Mouse (Mus musculus) E14TG2a.4 (cell line): ENCODE results near the gene Agrn.

Experiments
- H3K27me3 ChIP-seq: 2 replicates; pipeline ENCODE4 v1.6.1; 2014; ENCODE audit warnings: low read length, control low read depth; ENCODE audit not compliant: insufficient read depth
- H3K36me3 ChIP-seq: 2 replicates; pipeline ENCODE4 v1.6.1; 2014; ENCODE audit warnings: low read length, control low read depth; ENCODE audit not compliant: insufficient read depth
- H3K4me1 ChIP-seq: replicated peaks from 2 replicates; pipeline ENCODE4 v1.6.1; 2014; ENCODE audit warnings: low read depth, low read length, control low read depth
- H3K4me3 ChIP-seq: replicated peaks from 2 replicates; pipeline ENCODE4 v1.5.1; 2014; ENCODE audit warnings: mild to moderate bottlenecking, low read length
- H3K9me3 ChIP-seq: 2 replicates; pipeline ENCODE4 v1.6.1; 2014; ENCODE audit warnings: low read length, control low read depth
- CTCF ChIP-seq: conservative IDR thresholded peaks from 2 replicates; pipeline ENCODE4 v1.5.1; 2014; ENCODE audit warnings: low read length
- NANOG ChIP-seq: IDR thresholded peaks from 2 replicates; pipeline ENCODE4 v1.6.1; 2014; ENCODE audit warnings: borderline replicate concordance, low read length, mixed read lengths
- POU5F1 ChIP-seq: IDR thresholded peaks from 2 replicates; pipeline ENCODE4 v1.6.1; 2014; ENCODE audit warnings: low read length, borderline replicate concordance

Agrn gene

DNA sequence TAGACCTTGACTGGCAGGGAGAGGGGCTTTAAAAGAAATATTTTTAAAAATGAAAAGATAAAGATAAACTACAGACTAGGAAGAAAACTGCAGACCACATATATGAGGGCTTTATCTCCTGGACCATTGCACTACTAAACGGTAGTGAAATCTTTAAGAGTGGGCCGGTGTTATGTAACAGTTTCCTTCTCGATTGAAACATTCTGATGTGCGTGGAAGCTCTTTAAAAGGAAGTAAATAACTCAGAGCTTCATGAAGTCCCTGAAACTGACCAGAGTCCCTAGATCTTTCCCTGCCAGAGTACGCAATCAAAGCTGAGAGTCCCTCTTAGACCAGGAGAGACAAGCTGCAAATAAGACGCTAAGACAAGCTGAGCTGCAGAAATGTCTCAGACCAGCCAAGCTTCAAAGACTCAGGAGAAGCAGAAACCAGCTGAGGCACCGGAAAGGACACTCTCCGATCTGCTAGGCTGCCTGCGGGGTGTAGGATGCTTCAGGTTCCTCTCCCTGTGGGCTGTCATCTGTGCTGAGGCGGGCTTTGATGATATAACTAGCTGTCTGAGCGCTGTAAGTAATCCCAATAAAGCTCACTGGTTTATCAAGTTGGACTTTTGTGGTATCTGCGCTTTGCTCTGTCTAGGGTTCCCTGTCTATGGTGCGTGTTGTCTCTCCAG lies 12.8 kb upstream of the Agrn start:
- H3K4me1 ChIP-seq = peaks cover 7% of the 10 kb centered on the region
- H3K9me3 ChIP-seq = no peaks in the 10 kb centered on the region
- H3K4me3 ChIP-seq = no peak overlapping the region
- no peaks in the 10 kb centered on the region for H3K36me3 ChIP-seq
- H3K27me3 ChIP-seq = peaks cover 22% of the 10 kb centered on the region
- TF ChIP-seq CTCF (no peak), NANOG (no peak), POU5F1 (no peak)

DNA sequence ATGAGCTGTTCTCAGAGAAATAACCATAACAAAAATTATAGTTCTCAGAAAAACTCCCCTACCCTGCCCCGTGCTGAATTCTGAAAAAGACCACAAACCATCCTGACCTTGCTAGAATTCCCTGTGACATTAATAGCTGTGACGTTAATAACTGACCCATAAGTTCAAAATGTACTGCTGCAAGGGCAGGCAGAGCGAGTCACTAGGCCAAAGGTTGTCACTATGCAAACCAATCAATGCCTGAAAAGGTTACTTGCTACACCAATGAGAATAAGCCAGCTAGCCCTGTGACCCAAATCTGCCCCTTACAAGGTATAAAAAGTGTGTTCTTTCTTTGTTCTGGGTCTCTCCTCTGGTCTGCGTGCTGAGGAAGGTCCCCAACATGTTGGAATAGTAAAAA lies 11.6 kb upstream of the Agrn start:
- TF ChIP-seq CTCF (no peak), POU5F1 (no peak), NANOG (no peak)
- Histone ChIP-seq H3K4me1 (peaks cover 6% of the 10 kb centered on the region), H3K9me3 (no peaks in the 10 kb centered on the region), H3K27me3 (peaks cover 34% of the 10 kb centered on the region), H3K4me3 (no peak overlapping the region), H3K36me3 (no peaks in the 10 kb centered on the region)

DNA sequence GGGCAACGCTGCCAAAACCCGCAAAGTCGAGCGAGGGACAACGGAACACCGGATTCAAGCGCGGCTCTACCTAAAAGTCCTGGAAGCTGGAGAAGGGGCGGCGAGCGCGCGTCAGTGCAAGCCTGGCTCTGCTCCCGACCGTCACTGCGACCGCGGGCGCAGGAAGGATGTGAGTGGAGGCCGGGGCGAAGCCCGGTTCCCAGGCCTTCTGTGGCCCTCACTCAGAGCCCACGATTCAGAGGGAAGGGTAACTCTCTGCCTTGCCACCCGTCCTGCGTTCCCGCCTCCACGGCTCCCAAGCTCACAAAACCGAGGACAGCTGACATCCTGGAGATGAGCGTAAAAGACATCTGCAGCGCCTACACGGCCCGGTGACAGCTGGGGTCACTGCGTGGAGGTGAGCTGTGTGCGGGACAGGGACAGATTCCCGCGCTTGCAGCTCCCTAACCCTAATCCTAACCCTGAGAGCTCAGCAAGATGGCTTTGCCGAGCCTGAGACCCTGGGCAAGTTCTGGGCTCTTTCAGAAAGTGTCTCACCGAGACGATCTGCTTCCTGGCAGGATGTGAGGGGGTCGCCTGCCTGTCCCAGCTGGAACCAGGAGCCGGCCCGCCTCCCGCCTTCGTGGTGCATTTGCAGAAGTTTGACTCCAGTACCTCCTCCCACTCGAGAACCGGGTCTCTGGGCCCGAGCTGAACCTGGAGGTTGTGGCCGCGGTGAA lies 6.3 kb upstream of the Agrn start:
- TF ChIP-seq POU5F1 (no peak), CTCF (no peak), NANOG (no peak)
- peak overlapping the region; percentile 76 for H3K4me3 ChIP-seq
- no peaks in the 10 kb centered on the region for H3K9me3 ChIP-seq
- peaks cover 58% of the 10 kb centered on the region for H3K27me3 ChIP-seq
- no peaks in the 10 kb centered on the region for H3K36me3 ChIP-seq
- peaks cover 24% of the 10 kb centered on the region for H3K4me1 ChIP-seq

DNA sequence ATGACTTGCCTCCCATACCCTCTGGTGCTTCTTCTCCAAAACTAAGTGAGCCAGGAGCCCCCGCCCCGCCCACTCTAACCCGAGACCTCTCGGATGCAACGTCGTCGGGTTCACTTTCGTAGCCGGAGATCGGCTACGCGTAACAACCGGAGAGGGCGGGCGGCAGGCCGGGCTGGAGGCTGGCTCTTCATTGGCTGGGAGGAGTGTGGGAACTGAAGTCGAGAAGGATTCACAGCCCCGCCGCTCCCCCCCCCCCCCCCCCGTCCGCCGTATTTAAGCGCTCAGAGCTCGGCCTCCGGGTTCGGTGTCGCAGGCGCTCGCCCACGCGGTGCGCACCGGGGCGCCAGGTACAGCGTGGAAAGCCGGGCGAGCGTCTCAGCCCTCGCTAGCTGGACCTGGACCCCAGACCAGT lies 5.7 kb upstream of the Agrn start, which contains the start of gene AW011738:
TSS of gene AW011738 (plus strand) at position 304 of the 412 bp plus-strand sequence.
- peak within 1 kb of the TSS; percentile 76 for H3K4me3 ChIP-seq
- TF ChIP-seq POU5F1 (no peak), NANOG (no peak), CTCF (no peak)

DNA sequence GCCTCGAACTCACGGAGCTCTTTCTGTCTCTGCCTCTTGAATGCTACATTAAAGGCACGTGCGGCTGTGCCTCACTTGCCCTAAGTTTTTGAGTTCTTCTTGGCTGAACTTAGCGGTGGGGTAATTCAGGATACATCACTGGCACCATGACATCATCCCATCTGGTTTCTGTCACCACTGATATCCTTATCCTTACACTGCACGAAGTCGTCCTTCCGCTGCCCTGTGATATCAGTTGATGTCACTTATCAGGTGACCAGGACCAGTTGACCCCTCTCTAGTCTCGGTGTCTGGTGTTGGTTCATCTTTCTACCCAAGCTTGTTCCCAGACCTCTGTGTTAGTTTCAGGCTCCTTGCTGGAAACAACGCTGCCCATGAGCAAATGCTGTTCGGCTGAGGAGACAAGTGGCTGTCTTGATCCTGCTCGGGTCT lies 5.2 kb upstream of the Agrn start:
- no peaks in the 10 kb centered on the region for H3K36me3 ChIP-seq
- TF ChIP-seq POU5F1 = no peak
- no peak for TF ChIP-seq NANOG
- no peak for TF ChIP-seq CTCF
- H3K27me3 ChIP-seq = peaks cover 59% of the 10 kb centered on the region
- no peak overlapping the region for H3K4me3 ChIP-seq
- no peaks in the 10 kb centered on the region for H3K9me3 ChIP-seq
- H3K4me1 ChIP-seq = peaks cover 27% of the 10 kb centered on the region

More for the DNA sequence above, 5.7 kb upstream of the Agrn start, which contains the start of gene AW011738:
- H3K4me1 ChIP-seq = peaks cover 27% of the 10 kb centered on the region
- no peaks in the 10 kb centered on the region for H3K36me3 ChIP-seq
- no peaks in the 10 kb centered on the region for H3K9me3 ChIP-seq
- H3K27me3 ChIP-seq = peaks cover 59% of the 10 kb centered on the region

DNA sequence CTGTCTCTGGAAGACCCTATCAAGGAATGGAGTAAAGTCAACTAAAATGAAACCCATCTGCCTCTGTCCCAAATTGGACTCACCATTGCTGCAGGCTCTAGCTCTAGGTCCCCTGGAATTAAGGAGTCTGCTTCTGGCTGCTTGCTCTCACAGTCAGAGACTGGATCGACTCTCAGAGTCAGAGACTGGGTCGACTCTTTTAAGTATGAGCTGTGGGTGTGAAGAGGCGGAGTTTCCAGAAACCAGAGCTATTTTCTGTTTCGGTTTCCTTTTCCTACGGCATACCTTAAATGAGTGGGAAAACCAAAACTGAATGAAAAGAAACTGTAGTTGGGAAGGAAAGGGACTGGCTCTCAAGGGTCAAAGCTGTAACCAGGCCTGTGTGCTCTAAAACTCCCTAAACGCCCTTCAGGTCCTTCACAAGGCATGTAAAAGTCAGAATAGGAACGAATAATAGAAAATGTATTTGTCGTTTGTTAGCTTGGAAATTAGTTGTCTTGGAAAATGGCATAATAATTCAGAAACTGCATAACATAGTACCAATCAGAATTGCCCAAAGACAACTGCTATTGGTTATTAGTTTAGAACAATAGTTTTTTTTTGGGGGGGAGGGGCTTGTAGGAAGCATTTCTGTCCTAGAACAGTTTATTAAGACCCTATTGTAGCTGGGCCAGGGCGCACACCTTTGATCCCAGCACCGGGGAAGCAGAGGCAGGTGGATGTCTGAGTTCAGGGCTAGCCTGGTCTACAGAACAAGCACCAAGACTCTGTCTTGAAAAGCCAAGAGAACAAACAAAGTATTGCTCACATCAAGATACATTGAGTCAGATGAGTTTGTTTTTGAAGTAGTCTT lies 3.6 kb upstream of the Agrn start, which contains the start of gene Isg15:
TSS of gene Isg15 (minus strand) at position 196 of the 853 bp plus-strand sequence.
- no peaks in the 10 kb centered on the region for H3K36me3 ChIP-seq
- H3K4me1 ChIP-seq = peaks cover 36% of the 10 kb centered on the region
- TF ChIP-seq CTCF (no peak), POU5F1 (no peak), NANOG (no peak)
- peaks cover 55% of the 10 kb centered on the region for H3K27me3 ChIP-seq
- no peak within 1 kb of the TSS for H3K4me3 ChIP-seq
- H3K9me3 ChIP-seq = no peaks in the 10 kb centered on the region

DNA sequence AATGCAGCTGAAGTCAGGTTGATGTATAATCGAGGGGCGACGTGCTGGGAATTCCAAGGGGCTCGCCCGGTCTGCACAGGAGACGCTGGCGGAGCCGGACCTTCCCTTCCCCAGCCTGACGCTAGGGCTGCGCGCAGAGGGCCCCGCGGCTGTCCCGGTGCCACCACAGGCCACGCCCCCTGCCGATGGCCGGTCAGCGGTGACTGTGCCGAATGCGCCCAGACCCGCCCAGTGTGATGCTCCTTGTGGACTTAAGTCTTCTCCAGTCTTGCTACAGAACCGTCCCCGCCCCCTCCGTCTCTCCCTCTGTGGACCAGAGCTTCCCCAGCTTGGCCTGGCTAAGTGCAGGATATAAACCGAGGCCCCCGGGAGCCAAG lies 529 bp upstream of the Agrn start:
- TF ChIP-seq POU5F1 (no peak), NANOG (no peak), CTCF (no peak)
- H3K36me3 ChIP-seq = peaks cover 27% of the 10 kb centered on the region

More for the DNA sequence above, 529 bp upstream of the Agrn start:
- peaks cover 24% of the 10 kb centered on the region for H3K27me3 ChIP-seq
- H3K9me3 ChIP-seq = no peaks in the 10 kb centered on the region
- H3K4me1 ChIP-seq = peaks cover 56% of the 10 kb centered on the region
- peak overlapping the region; percentile 82 for H3K4me3 ChIP-seq
